Mouse (Mus musculus): ENCODE results near the gene H2-T23.
"Not testable (repeated sequence)": the region's sequence is repeated elsewhere in the genome, so short reads cannot be mapped to it uniquely, and the experiment has no call there.

Gene H2-T23

GRCm38 (mm10) chr17:36032351-36032875, at the start of gene H2-T23:
Gene H2-T23, minus strand, starts transcription at chr17:36032855.
- DNase-seq (ENCODE audit: low spot score in 2 of 2) = not testable (repeated sequence)

DNA sequence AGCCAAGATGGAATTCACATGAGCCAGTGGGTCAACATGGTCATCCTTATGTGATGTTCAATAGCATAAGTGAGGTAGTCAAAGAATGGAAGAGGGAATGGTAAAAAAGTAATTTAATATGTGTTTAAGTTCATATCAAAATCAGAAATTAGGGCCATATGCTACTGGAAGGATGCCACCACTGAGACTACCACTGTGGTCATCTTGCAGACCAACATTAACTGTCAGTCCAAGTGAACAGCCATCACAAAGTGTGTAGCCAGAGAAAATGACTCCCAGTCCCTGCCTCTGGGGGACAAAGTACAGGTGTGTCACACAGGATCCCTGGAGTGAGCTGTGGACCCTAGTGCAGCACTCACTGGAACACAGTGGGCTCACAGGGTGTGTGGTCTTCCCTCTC, 49.2 kb upstream of the H2-T23 start:
- not testable (repeated sequence) for DNase-seq (ENCODE audit: low spot score in 2 of 2)

DNA sequence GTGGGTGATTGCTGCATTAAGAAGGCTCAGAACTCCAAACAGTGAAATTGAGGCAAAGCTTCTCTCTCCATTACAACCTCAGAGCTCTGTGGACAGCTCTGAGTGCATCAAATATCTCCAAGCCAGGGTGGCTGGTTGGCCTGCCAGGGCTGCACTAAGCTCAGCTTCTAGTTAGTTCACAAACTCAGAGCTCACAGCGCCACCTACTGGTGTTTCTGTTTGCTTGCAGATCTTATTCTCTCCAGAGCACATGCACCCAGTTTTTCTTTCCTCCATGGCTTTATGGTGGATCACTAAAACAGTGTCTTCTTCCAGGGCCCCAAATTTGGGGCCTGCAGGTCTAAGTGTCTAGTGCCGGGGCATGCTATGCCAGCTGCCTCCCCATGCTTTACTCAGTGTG, 28.2 kb upstream of the H2-T23 start:
- DNase-seq (ENCODE audit: low spot score in 2 of 2) = peak; percentile 56 to 84

- not testable (repeated sequence) for DNase-seq (ENCODE audit: low spot score in 2 of 2)
Measured at GRCm38 (mm10) chr17:36058362-36058761, 25.7 kb upstream of the H2-T23 start, which contains the start of gene Gm11127. Gene Gm11127, minus strand, starts transcription at chr17:36058371.

DNA sequence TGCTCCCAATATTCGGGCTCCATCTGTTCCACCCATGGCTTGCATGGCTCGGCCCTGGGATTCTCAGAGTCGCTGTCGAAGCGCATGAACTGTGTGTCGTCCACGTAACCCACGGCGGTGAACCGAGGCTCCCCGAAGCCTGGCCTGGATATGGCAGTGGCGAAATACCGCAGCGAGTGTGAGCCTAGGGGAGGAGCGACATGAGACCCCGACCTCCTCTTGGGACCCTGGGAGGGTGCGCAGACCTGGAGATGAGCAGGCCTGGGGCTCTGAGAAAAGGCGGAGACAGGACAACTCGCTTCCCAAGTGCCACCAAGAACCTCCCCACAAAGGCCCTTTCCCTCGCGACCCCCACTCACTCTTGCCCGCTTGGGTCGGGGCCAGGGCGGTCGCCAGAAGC, 25.3 kb upstream of the H2-T23 start:
- DNase-seq (ENCODE audit: low spot score in 2 of 2) = not testable (repeated sequence)

DNA sequence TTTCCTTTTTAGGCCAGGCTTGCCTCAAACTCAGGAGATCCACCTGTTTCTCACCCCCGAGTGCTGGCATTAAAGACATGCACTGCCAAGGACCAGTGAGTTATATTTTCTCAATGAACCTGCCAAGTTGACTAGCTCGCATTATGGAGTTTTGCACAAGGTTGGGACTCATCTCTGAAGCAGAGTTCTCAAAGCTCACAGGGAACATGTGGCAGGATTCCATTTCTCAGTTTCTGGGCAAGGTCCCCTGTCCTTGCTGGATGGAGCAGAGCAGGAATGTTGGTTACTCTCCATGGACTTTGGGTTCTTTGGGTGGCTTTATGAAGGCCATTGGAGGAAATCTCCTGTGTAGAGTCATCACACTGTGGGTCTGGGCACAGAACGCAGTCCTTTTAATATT, 10.6 kb upstream of the H2-T23 start:
- no peak for DNase-seq (ENCODE audit: low spot score in 2 of 2)

DNA sequence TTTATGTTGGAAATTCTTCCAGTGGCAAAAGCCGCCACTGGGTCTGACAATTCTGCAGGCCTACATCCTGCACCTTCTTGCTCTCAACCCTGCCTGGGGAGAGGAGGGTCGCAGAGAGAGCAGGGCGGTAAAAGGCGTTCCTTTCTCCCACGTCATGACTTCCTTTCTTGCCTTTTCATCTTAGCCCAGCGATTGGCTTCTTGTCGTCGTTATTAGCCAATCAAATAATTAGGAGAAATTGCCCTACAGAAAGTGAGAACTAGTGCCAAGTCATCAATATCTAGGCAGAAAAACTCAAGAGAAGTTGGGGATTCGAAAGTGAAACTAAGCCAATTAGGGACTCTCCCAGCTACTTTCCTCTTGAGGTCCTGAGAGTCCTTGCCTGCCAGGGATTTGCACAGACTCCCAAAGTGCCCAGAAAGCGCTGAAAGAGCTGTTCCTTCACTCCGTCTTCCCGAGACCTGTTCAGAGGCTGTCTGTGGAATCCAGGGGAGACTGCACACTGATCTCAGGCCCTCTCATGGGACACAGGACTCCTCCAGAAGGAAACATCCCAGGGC, 10.0 kb upstream of the H2-T23 start, which contains the start of the genes H2-T22 and Gm6034:
H2-T22 (minus strand) TSS at position 138 of the 560 bp plus-strand sequence.
Gm6034 (plus strand) TSS at position 352 of the 560 bp plus-strand sequence.
- peak; percentile 62 to 68 for DNase-seq (ENCODE audit: low spot score in 2 of 2)

DNA sequence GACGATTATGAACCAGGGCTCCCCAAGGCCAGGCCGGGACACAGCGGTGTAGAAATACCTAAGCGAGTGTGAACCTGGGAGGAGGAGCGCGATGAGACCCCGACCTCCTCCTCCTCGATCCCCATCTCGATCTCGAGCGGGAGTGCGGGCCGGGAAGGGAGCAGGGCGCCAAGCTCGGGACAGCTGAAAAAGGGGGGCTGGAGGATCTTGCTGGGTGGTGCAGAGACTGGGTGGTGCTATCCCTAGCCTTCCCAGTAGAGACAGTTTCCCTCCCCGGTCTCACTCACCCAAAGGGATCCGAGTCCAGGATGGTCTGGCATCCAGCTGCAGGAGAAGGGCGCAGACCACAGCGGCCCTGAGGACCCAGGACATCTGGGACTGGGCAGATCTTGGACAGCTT, 9.4 kb upstream of the H2-T23 start:
- not testable (repeated sequence) for DNase-seq (ENCODE audit: low spot score in 2 of 2)

DNA sequence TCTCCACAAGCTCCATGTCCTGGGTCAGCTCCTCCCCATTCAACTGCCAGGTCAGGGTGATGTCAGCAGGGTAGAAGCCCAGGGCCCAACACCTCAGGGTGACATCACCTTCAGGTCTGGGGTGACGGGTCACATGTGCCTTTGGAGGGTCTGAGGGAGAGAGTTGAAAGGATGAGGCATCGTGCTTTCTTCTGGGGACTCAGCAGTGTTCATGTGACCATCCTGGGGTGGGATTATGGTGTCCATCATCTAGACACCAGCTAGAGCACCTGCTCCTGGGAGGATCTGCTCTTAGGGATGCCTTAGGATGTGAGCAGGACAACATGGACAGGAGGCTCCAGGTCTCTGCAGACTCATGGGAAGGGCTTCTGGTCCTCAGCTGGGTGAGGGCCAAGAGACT, 7.9 kb upstream of the H2-T23 start:
- DNase-seq (ENCODE audit: low spot score in 2 of 2) = not testable (repeated sequence)

GRCm38 (mm10) chr17:36036126-36036525, 3.5 kb upstream of the H2-T23 start:
- not testable (repeated sequence) for DNase-seq (ENCODE audit: low spot score in 2 of 2)

- not testable (repeated sequence) for DNase-seq (ENCODE audit: low spot score in 2 of 2)
Measured at GRCm38 (mm10) chr17:36035010-36035638, 2.5 kb upstream of the H2-T23 start.

GRCm38 (mm10) chr17:36034524-36034923, 1.9 kb upstream of the H2-T23 start:
- not testable (repeated sequence) for DNase-seq (ENCODE audit: low spot score in 2 of 2)

DNA sequence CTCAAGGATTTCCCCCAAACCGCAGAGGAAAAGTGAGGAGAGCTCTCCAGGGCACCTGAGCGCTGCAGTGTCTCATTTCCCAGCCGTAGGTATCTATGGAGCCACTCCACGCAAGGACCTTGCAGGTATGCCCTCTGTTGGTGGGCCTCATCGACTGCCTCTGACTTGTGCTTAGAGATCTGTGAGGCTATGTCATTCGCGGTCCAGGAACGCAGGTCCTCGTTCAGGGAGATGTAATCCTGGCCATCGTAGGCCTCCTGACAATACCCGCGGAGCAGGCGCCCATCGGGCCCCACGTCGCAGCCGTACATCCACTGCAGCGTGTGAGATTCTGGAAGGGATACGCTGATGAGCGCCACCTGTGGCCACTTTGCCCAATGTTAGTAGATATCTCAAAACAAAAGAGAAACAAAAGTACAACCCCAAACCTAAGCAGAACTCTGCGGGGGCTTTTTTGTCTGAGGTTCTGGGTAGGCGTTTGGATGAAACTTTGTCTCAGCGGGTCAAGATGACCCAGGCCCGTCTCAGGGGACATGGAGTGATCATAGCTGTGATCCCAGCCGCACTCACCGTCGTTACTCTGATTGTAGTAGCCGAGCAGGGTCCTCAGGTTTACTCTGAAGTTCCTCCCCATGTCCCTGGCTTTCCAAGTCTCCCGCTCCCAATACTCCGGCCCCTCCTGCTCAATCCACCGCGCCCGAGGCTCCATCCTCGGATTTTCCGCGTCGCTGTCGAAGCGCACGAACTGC, 898 bp downstream of the H2-T23 start:
- not testable (repeated sequence) for DNase-seq (ENCODE audit: low spot score in 2 of 2)

- DNase-seq (ENCODE audit: low spot score in 2 of 2) = not testable (repeated sequence)
Measured at GRCm38 (mm10) chr17:36030703-36031582, 1.7 kb downstream of the H2-T23 start.

DNA sequence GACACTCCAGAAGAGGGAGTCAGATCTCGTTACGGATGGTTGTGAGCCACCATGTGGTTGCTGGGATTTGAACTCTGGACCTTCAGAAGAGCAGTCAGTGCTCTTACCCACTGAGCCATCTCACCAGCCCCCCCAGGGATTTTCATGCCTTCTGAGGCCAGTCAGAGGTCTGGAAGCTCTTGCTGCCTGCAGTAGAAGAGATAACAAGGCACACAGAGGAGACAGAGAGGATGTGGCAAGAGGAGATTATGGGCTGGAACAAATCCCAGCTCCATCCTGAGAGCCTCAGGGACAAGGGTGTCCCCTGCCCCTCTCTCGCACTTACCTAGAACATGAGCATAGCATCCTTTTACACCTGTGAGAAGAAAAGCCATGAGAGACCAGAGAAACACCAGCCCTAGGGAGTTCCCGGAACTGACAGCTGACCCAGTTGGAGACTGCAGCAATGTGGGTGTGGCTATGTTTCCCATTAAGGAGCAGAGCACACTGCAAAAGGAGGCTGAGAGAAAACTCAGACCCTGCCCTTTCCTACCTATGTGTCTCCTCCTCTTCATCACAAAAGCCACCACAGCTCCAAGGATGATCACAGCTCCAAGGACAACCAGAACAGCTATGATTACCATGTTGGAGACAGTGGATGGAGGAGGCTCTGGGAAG, 2.5 kb downstream of the H2-T23 start:
- DNase-seq (ENCODE audit: low spot score in 2 of 2) = not testable (repeated sequence)

- no peak for DNase-seq (ENCODE audit: low spot score in 2 of 2)
Measured at GRCm38 (mm10) chr17:36028879-36029619, 3.6 kb downstream of the H2-T23 start.

- no peak for DNase-seq (ENCODE audit: low spot score in 2 of 2)
Measured at GRCm38 (mm10) chr17:36027663-36028062, 5.0 kb downstream of the H2-T23 start.

DNA sequence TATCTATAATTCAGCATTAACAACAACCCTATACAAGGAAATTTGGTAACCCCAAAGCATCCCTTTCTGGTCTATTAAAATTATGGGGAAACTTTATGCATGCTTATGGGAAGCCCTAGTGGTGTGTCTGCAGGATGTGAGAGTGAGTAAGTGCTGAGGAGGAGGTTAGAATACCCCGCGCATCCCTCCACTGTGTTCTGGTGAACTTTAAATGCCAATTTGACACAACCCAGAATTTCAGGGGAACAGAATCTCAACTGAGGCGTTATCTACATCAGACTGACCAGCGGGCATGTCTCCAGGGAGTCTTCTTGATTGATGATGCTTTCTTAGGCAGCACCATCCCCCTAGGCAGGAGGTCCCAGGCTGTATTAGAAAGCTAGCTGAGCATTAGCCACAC, 6.8 kb downstream of the H2-T23 start:
- no peak for DNase-seq (ENCODE audit: low spot score in 2 of 2)

DNA sequence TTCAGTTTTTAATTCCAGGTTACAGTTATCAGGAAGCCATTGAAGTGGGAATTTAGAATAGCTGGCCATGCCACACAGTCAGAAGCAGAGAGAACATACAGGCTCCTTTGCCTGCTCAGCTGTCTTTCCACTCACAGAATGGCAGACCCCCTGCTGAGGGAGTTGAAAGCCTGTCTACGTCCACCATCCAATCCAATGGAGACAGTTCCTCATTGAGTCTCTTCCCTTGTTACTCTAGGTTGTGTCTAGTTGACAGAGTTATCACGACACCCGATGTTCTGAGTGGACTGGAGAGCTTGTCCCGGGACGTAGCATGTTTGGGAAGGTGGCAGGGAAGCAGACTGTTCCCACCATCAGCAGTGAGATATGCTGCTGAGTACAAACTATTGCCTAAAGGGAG, 7.5 kb downstream of the H2-T23 start:
- no peak for DNase-seq (ENCODE audit: low spot score in 2 of 2)

Measured in frontal cortex, postnatal 10 days (tissue).